Mouse (Mus musculus): ENCODE data around the gene Nenf.

The Nenf gene

GRCm38 (mm10) chr1:191317591-191318196, at the start of gene Nenf:
Nenf (minus strand) TSS chr1:191318194.
- DNase-seq = peak; percentile 99

GRCm38 (mm10) chr1:191364477-191364876, 46.5 kb upstream of the Nenf start:
- peak; percentile 89 for DNase-seq

GRCm38 (mm10) chr1:191362412-191362811, 44.4 kb upstream of the Nenf start:
- DNase-seq = no peak

GRCm38 (mm10) chr1:191359478-191359877, 41.5 kb upstream of the Nenf start:
- DNase-seq = peak; percentile 19

- DNase-seq = peak; percentile 11
Measured at GRCm38 (mm10) chr1:191356936-191357335, 38.9 kb upstream of the Nenf start.

- DNase-seq = no peak
Measured at GRCm38 (mm10) chr1:191353836-191354235, 35.8 kb upstream of the Nenf start.

GRCm38 (mm10) chr1:191352786-191353488, 34.9 kb upstream of the Nenf start:
- DNase-seq = peak; percentile 90

- DNase-seq = peak; percentile 87
Measured at GRCm38 (mm10) chr1:191350355-191350754, 32.4 kb upstream of the Nenf start.

GRCm38 (mm10) chr1:191349486-191350037, 31.6 kb upstream of the Nenf start:
- DNase-seq = peak; percentile 83

- DNase-seq = peak; percentile 86
Measured at GRCm38 (mm10) chr1:191348996-191349395, 31.0 kb upstream of the Nenf start.

- DNase-seq = no peak
Measured at GRCm38 (mm10) chr1:191348592-191348991, 30.6 kb upstream of the Nenf start.

- peak; percentile 75 for DNase-seq
Measured at GRCm38 (mm10) chr1:191347602-191348001, 29.6 kb upstream of the Nenf start.

GRCm38 (mm10) chr1:191340530-191340929, 22.5 kb upstream of the Nenf start:
- no peak for DNase-seq

GRCm38 (mm10) chr1:191339876-191340275, 21.9 kb upstream of the Nenf start:
- no peak for DNase-seq

- no peak for DNase-seq
Measured at GRCm38 (mm10) chr1:191334500-191334899, 16.5 kb upstream of the Nenf start.

GRCm38 (mm10) chr1:191330356-191330755, 12.4 kb upstream of the Nenf start:
- no peak for DNase-seq

GRCm38 (mm10) chr1:191328019-191328441, 10.0 kb upstream of the Nenf start:
- DNase-seq = peak; percentile 93

GRCm38 (mm10) chr1:191327258-191327657, 9.3 kb upstream of the Nenf start:
- no peak for DNase-seq

GRCm38 (mm10) chr1:191326233-191326882, 8.4 kb upstream of the Nenf start:
- DNase-seq = peak; percentile 96

GRCm38 (mm10) chr1:191325726-191326232, 7.8 kb upstream of the Nenf start, which contains the start of gene Tmem206:
Tmem206 (plus strand) TSS chr1:191325912.
- DNase-seq = peak; percentile 99

- no peak for DNase-seq
Measured at GRCm38 (mm10) chr1:191324733-191325590, 7.0 kb upstream of the Nenf start.

GRCm38 (mm10) chr1:191323381-191323780, 5.4 kb upstream of the Nenf start:
- no peak for DNase-seq
